Mouse (Mus musculus): ENCODE measurements around the gene Lrpap1.

Gene Lrpap1

DNA sequence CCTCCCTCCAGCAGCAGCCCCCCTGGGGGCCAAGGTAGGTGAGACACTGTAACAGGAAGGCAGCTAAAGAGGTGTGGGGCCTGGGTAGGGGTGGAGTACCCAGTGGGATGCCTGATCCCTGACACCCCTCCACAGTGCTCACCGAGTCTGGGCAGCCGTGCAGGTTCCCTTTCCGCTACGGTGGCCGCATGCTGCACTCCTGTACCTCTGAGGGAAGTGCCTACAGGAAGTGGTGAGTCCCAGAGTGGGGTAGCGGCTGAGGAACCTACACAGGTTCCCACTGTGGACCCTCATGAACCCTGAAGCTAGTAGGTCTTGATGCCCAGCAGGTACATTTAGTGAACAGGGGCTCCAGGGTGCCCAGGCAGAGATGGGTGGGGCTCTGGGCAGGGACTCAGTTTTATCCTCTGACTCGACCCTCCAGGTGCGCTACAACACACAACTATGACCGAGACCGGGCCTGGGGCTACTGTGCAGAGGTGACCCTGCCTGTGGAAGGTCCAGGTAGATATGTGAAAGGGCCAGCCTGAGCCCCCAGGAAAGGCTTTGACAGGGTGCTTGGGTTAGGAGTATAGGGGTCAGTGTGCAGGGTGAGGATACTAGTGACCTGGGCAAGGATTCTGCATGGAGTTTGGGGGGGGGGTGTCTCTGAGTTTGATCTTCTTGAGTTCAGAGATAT is 63.0 kb downstream of the Lrpap1 start:
- Histone ChIP-seq H3K27me3 (ENCODE audit: insufficient read depth, low read length) (peaks cover 13% of the 10 kb centered on the region), H3K4me1 (replicated peaks; ENCODE audit: low read depth, low read length) (0 out of 2 replicates have a peak, but pooled peaks cover 3% of the 10 kb centered on the region), H3K4me3 (replicated peaks; ENCODE audit: low read length) (no peak overlapping the region), H3K36me3 (ENCODE audit: insufficient read depth, low read length) (no peaks in the 10 kb centered on the region), H3K9me3 (ENCODE audit: low read length) (no peaks in the 10 kb centered on the region)
- TF ChIP-seq POU5F1 (IDR thresholded peaks at IDR 0.05; ENCODE audit: borderline replicate concordance, low read length) (no peak), CTCF (conservative IDR thresholded peaks at IDR 0.05; ENCODE audit: low read length) (no peak), NANOG (IDR thresholded peaks at IDR 0.05; ENCODE audit: borderline replicate concordance, low read length) (no peak)
